Mouse (Mus musculus) right cerebral cortex, postnatal 25 days (tissue): ENCODE data around the gene Gnb5.

Experiments
- DNase-seq: peaks from one replicate; pipeline ENCODE4 v3.0.0; 2022

The Gnb5 gene

DNA sequence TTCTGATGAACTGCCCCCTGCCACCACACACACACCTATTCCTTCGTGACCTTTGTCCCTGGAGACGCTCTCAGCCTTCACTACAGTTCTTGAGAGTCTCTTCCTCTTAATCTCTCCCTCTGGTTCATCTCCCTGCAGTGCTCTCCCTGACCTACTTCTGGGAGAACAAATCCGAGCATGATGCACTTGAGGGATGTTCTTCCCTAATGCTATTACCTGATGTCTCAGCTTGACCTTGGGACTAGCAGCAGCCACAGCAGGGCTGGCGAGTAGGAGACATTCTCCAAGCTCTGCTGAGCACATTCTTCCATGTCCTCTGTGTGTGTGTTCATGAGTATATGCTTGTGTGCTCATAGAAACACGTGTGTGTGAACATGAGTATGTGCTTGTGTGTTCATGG, 2.5 kb downstream of the Gnb5 start:
- no peak for DNase-seq

GRCm38 (mm10) chr9:75312008-75312407, 5.9 kb downstream of the Gnb5 start:
- peak; percentile 61 for DNase-seq

DNA sequence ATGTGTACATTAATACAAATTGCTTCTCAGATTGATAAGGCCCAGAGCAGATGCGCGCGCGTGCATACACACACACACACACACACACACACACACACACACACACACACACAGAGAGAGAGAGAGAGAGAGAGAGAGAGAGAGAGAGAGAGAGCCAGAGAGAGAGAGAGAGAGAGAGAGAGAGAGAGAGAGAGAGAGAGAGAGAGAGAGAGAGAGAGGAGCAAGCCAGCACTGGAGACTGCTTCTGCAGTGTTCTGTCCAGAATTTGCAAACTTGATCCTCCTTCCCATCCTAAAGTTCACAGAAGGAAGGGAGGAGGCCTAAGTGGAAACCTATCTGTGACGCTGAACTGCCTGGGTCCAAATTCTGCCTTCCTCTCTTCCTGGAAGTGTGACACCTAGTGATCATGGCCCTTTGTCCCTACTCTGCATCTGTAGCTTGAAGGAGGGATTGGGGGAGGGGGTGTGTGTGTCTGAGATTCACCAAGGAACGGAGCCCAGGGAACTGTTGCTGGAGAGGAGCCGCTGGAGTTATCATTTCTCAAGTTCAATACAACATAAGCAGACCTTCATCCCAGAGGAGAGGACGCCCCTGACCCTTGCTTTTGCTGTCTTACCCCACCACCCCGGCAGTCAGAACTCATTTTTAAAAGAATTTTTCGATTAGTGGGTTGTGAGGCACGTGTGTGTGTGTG, 7.2 kb downstream of the Gnb5 start:
- DNase-seq = no peak

GRCm38 (mm10) chr9:75313832-75314516, 7.9 kb downstream of the Gnb5 start:
- DNase-seq = peak; percentile 87

DNA sequence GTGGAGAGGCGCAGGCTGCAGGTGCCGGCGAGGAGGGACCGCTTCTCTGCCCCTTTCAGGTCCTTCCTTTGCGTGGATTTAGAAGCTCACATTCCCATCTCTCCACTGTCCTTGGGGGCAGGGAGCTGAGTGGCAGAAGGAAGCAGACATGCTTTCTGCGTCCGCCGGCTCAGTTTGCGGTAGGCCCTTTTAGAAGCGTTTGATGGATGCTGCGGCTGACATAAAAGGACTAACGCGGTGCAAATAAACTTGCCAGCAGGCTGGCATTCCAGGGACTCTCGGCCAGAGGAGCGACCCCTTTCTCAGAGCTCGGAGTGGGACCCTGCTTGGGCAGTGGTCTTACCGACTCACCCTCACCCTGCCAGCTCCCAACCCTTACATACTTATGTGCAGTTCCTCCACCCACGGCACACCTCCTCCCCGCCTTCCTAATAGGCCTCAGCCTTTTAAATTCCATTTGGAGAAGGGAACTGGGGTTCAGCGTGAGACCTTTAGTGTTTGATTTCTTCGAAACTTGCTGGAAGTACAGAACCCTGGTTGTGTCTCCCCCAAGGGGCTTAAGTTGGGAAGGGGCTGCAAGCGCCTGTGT, 8.5 kb downstream of the Gnb5 start:
- no peak for DNase-seq

DNA sequence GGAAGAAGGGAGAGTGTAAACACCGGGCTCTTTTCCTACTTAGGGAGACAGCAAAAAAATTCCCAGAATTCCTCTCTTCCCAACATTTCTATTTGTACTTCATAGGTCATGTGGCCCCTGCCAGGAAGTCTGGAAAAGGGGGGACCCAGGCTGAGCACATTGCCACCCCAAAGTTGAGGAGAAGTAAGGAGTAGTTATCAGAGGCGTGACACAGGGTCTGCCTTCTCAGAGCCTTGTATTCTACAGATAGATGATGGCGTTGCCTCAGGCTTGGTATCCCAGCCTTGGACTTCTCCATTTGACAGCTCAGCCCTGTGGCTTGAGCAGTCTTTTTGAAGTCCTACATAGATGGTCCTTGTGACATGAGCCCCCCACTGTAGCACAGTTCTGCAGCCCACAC, 9.2 kb downstream of the Gnb5 start:
- DNase-seq = no peak

DNA sequence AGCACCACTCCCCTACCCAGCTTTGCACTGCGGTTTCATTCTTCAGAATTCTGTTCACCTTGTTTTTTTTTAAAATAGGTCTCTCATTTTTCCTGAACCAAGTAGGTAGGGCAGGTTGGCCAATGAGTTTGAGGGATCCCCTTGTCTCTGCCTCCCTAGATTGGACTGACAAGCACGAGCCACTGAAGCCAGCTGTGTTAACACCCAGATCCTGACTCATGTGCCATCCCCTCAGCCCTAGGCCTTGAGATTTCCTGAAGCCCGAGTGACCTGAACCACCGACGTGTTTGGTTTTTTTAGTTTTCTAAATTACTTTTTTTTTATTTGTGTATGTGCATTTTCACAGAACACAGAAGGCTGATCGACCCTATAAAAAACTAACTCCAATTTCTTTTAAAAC, 10.7 kb downstream of the Gnb5 start:
- no peak for DNase-seq

DNA sequence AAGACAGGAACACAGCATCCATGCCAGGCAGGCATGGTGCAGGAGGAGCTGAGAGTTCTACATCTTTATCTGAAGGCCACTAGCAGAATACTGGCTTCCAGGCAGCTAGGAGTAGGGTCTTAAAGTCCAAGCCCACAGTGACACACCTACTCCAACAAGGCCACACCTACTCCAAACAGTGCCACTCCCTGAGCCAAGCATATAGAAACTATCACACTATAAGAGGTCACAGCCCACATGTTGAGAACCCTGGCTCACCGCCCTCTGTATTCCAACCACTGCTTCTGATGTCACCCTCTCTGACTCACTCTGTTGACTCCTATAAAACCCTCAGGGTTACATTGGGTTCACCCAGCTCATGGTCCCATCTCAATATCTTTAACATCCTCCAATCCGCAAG, 12.1 kb downstream of the Gnb5 start:
- no peak for DNase-seq

GRCm38 (mm10) chr9:75319365-75319764, 13.3 kb downstream of the Gnb5 start:
- no peak for DNase-seq

DNA sequence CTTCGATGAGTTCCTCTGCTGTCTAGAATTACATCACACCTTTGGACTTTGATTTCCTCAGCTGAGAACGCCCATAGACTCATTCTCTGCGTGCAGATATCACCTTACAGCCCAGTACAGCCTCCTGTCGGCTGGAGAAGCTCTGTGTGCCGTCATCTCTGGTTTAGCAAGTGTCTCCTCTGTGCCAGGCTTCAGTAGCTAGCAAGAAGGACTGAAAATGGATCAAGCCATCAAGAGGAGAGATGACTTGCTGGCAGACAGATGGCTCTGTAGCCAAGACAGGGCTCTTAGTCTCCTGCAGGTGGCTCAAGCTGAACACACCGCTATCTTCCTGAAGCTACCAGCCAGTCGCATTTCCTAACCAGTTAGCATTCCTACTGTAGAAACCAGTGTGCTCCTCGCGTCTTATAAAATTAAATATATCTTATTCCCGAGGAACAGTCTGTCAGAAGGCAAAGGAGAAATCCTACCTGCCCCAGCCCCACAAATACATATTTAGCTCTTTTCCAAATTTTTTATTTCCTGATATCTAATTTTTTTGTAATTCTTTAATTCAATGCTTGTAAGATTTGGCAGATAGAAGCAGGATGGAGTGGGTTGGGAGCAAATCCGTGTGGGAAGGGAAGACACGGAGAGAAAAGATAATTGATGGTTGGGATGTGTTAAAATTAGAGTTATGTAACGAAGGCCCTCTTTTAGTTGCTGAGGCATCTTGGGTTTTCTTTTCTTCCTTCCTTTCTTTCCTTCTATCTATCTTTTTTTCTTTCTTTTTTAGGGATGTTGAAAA, 16.2 kb downstream of the Gnb5 start:
- peak; percentile 46 for DNase-seq

DNA sequence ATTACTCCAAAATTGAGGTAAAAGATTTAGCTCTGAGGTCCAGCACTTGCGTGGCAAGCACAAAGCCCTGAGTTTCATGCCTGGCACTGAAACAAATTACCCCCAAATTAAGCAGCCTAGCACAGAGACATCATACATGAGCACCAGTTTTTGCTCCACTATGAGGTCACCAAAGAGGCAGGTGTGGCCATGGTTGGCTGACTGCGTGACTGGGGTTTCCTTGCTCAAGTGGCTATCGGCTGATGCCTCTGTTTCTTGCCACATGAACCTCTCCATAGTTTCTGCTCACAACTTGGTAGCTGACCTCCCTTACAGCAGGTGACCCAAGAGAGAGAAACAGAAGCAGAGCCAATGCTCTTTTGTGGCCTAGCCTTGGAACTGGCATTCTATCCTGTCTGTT, 22.0 kb downstream of the Gnb5 start:
- DNase-seq = no peak

GRCm38 (mm10) chr9:75330821-75331220, 24.7 kb downstream of the Gnb5 start:
- DNase-seq = peak; percentile 46

DNA sequence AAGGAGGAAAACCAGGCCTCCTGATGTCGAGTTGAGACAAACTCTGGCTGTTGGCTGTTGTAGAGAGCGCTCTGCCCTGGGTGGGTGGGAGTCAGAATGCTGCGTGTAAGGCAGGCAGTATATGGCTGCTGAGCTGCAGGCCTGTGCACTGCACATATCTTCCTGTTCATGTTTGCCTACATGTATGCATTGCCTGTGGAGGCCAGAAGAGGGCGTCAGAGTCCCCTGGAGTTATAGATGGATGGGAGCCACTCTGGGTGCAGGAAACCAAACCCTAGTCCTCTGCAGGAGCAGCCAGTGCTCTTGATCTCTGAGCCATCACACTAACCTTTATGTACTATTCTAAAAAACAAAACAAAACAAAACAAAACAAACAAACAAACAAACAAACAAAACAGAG, 28.4 kb downstream of the Gnb5 start:
- no peak for DNase-seq

DNA sequence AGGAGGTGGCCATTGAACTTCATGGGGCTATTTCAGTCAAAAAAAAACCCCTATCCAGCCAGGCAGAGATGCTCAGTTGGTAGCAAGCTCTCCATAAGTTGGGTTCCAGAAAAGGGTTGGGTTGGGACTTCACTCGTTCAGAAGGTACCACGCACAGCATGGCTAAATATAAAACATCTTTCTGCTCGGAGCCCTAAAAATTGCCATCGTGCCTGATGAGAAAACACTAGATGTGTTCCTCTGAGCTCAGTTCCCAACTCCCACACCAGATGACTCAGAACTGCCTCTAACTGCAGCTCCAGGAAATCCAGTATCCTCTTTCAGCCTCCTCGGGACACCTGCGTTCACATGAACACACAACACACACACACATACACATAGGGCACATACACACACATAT, 31.9 kb downstream of the Gnb5 start:
- peak; percentile 76 for DNase-seq

- DNase-seq = no peak
Observed at GRCm38 (mm10) chr9:75342433-75342832, 36.3 kb downstream of the Gnb5 start.

GRCm38 (mm10) chr9:75347458-75347857, 41.4 kb downstream of the Gnb5 start, which contains the start of gene Bcl2l10:
Gene Bcl2l10, plus strand, starts transcription at chr9:75347758.
- DNase-seq = no peak

DNA sequence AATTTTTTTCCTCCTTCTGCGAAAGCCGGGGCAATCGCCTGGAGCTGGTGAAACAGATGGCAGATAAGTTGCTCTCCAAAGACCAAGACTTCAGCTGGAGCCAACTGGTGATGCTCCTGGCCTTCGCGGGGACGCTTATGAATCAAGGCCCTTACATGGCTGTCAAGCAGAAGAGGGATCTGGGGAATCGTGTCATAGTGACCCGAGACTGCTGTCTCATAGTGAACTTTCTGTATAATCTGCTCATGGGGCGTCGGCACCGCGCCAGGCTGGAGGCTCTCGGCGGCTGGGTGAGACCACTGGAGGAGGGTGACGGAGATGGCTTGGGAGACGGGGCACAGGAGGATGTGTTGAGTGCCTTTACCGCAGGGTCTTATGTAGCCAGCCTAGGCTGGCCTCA, 42.0 kb downstream of the Gnb5 start:
- DNase-seq = no peak

DNA sequence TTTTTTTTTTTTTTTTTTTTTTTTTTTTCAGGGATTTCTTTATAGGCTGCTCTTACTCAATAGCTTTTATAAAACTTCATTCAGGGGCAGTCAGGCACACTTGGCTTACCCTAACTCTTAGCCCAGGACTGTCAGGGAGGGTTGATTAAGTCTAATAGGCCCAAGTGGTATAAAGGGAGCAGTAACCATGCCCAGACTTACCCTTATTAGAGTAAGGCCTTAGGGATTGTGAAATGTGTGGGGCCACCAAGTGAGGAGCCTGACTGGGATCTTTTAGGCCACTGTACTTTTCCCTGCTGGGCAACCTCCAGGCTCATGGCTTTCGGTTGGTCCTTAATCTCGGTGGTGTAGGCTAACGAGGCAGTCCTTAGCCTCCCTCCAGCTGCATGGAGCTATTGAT, 42.6 kb downstream of the Gnb5 start:
- no peak for DNase-seq

- DNase-seq = peak; percentile 21
Observed at GRCm38 (mm10) chr9:75353094-75353493, 47.0 kb downstream of the Gnb5 start.

DNA sequence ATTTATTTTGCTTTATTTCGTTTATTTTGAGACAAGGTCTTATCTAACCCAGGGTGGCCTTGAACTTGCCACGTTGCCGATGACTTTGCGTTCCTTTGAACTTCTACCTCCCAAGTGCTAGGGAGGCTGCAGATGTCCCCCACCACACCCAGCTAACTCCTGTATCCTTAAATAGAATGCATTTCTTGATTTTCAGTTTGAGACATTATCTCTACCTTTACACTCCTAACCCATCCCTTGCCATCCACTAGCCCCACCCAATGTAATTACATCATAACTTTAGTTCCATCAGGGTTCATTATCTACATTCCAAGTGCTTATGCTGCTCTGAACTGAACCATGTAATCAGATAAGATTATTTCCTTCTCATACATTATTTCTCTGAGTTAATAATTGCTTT, 49.7 kb downstream of the Gnb5 start:
- no peak for DNase-seq

- DNase-seq = peak; percentile 47
Observed at GRCm38 (mm10) chr9:75357087-75357654, 51.1 kb downstream of the Gnb5 start.

DNA sequence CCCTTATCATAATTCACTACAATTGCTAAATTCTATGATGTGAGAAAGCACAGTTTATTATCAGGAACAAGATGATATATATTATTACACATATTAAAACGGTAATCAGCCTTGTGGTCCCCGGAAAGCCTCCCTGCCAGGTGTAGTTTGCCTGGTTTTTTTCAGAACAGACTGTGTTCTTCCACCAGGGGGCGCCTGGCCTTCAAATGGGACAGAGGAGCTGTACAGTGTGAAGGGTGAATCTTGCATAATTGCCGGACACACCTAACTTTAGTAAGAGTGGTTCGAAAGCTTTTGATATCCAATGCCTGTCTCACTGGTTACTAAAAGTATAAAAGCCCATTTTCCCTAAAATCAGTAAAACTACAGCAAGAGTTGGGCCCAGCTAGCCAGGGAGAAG, 55.6 kb downstream of the Gnb5 start:
- peak; percentile 29 for DNase-seq

DNA sequence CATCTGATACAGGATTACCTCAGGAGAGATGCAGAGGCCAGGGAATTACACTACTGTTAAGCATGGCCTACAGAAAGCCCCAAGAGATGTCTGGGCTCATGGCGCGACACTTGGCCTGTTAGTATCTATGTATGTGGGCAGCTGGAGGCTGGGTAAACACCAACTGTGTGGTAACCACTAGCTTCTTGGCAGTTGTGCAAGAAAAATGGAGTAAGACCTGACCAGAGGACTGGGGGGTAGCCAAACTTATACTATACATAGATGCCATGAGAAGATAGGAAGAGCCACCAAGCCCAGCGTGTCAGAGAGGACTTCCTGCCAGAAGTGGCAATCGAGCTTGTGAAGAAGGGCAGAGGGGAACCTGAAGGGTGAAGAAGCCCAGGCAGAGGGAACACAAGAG, 56.1 kb downstream of the Gnb5 start:
- DNase-seq = no peak
